Mouse (Mus musculus) embryonic facial prominence, embryonic 14.5 days (tissue): Measurements from ENCODE around the gene Bend7. TPM values are rescaled to one million over a fixed set of nuclear protein-coding genes. Genes with fewer than 3 reads are reported as not detected.

Experiments
- ATAC-seq: fragments of 200-750 bp; cut with Nextera tagmentation; 2 replicates; pipeline ENCODE4 v1.8.0; 2017; ENCODE audit warnings: low read depth, moderate number of reproducible peaks, moderate TSS enrichment
- DNase-seq: peaks from one replicate; pipeline ENCODE4 v3.0.0-alpha.2; 2015; ENCODE audit warnings: low spot score
- H3K27ac ChIP-seq: fragments of 300-500 bp; sonication (generic); replicated peaks from 2 replicates; pipeline ENCODE4 v1.5.1; 2014; ENCODE audit warnings: low read depth, mild to moderate bottlenecking, low read length, moderate library complexity
- H3K27me3 ChIP-seq: fragments of 300-500 bp; sonication (generic); replicated peaks from 2 replicates; pipeline ENCODE4 v1.6.1; 2014; ENCODE audit warnings: low read length; ENCODE audit not compliant: control insufficient read depth, insufficient read depth
- H3K36me3 ChIP-seq: fragments of 300-500 bp; sonication (generic); 2 replicates; pipeline ENCODE4 v1.6.1; 2014; ENCODE audit warnings: low read length, mixed read lengths; ENCODE audit not compliant: control insufficient read depth, insufficient read depth
- H3K4me1 ChIP-seq: fragments of 300-500 bp; sonication (generic); 2 replicates; pipeline ENCODE4 v1.6.1; 2014; ENCODE audit warnings: antibody characterized with exemption, low read length; ENCODE audit not compliant: control insufficient read depth, insufficient read depth
- H3K4me2 ChIP-seq: fragments of 300-500 bp; sonication (generic); 2 replicates; pipeline ENCODE4 v1.6.1; 2014; ENCODE audit warnings: low read depth, mild to moderate bottlenecking, low read length, moderate library complexity, mixed read lengths
- H3K4me3 ChIP-seq: fragments of 300-500 bp; sonication (generic); 2 replicates; pipeline ENCODE4 v1.5.1; 2014; ENCODE audit warnings: low read depth, mild to moderate bottlenecking, low read length
- H3K9ac ChIP-seq: fragments of 300-500 bp; sonication (generic); 2 replicates; pipeline ENCODE4 v1.6.1; 2014; ENCODE audit warnings: low read depth, mild to moderate bottlenecking, low read length, moderate library complexity, mixed read lengths
- H3K9me3 ChIP-seq: fragments of 300-500 bp; sonication (generic); 2 replicates; pipeline ENCODE4 v1.6.1; 2016; ENCODE audit warnings: low read length; ENCODE audit not compliant: control insufficient read depth
- WGBS: fragments of 180-500 bp; shearing (Covaris S2); extraction: QIAGEN DNeasy Blood & Tissue Kit; methylation state at CpG from one replicate; pipeline ENCODE4 v1.1.7; 2014; 5-methylcytosine and 5-hydroxymethylcytosine counted together
- polyA plus RNA-seq: library from polyadenylated mRNA; unstranded; fragments of >200 nt; fragmentation: Nextera tagmentation; extraction: Ambion mirVana; gene quantifications from 2 replicates; pipeline ENCODE4 v1.2.1, GENCODE M21; 2014

Gene Bend7
- polyA plus RNA-seq, 1 experiment from 2014 or later, result 2.0 TPM

DNA sequence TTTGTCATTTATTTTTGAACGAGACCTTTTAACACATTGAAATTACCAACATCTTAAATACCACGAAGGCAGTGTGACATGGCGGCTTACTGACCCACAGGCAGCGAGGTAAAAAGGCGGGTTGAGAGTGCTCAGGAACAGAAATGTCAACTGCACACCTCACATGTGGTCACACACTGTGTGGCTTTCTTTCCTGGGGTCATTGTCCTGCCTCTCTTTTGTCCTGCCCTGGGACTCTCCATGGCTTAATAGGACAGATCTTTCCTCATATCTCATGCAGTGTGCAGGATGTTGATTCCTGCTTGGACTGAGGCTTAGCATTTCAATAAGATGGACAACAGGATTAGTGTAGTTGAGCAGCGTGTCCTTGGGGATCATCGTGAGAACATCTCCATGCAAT lies 69.6 kb downstream of the Bend7 start:
- no peaks in the 10 kb centered on the region for H3K9me3 ChIP-seq
- ATAC-seq (no peak), DNase-seq (no peak)
- H3K36me3 ChIP-seq, result no peaks in the 10 kb centered on the region
- 85% methylated on average over 7 of the region's 7 CpGs for whole genome bisulfite sequencing
- no peaks in the 10 kb centered on the region for H3K27me3 ChIP-seq
- no peak overlapping the region for H3K27ac ChIP-seq
- H3K4me2 ChIP-seq, result no peak overlapping the region
- H3K4me1 ChIP-seq, result no peaks in the 10 kb centered on the region; the same call in 1 of the 2 replicates
- no peak overlapping the region for H3K4me3 ChIP-seq
- H3K9ac ChIP-seq, result no peak overlapping the region

DNA sequence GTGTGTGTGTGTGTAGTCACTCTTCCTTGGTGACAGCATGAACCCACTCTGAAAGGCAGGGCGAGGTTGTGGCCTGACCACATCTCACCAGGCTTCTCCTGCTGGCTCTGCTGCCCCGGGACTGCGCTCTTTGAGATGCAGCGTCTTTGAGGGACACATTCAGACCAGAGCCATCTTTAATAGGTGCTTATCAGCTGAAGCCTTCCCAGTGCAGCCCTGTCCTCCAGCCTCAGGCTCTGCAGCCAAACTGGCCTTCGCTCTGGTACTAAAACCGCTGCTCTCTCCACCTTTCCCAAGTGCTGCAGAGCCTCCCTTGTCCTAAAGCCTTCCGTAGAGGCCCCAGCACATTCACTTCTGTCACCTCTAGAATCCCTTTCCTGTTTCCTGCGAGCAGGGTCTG lies 74.0 kb downstream of the Bend7 start:
- Histone ChIP-seq H3K27ac (no peak overlapping the region), H3K36me3 (no peaks in the 10 kb centered on the region), H3K9ac (no peak overlapping the region), H3K4me2 (no peak overlapping the region), H3K27me3 (no peaks in the 10 kb centered on the region), H3K4me3 (no peak overlapping the region), H3K9me3 (no peaks in the 10 kb centered on the region), H3K4me1 (no peaks in the 10 kb centered on the region)
- DNase-seq, result no peak
- ATAC-seq, result no peak
- WGBS, result 68% methylated on average over 7 of the region's 8 CpGs

GRCm38 (mm10) chr2:4792554-4792953 lies 74.9 kb downstream of the Bend7 start:
- ATAC-seq, result no peak
- no peaks in the 10 kb centered on the region for H3K27me3 ChIP-seq
- no peak overlapping the region for H3K4me2 ChIP-seq
- H3K27ac ChIP-seq, result no peak overlapping the region
- 94% methylated on average over 4 of the region's 4 CpGs for WGBS
- no peak overlapping the region for H3K9ac ChIP-seq
- H3K4me3 ChIP-seq, result no peak overlapping the region
- H3K9me3 ChIP-seq, result no peaks in the 10 kb centered on the region
- H3K36me3 ChIP-seq, result no peaks in the 10 kb centered on the region
- no peak for DNase-seq
- H3K4me1 ChIP-seq, result no peaks in the 10 kb centered on the region

- no peak overlapping the region for H3K27ac ChIP-seq
- 47% methylated on average over 18 of the region's 18 CpGs for WGBS
- peak overlapping the region; percentile 24; the same call in 1 of the 2 replicates for H3K4me2 ChIP-seq
- no peaks in the 10 kb centered on the region for H3K4me1 ChIP-seq
- no peak overlapping the region for H3K9ac ChIP-seq
- H3K4me3 ChIP-seq, result no peak overlapping the region
- ATAC-seq, result no peak
- no peaks in the 10 kb centered on the region for H3K9me3 ChIP-seq
- no peak for DNase-seq
- no peaks in the 10 kb centered on the region for H3K36me3 ChIP-seq
- H3K27me3 ChIP-seq, result no peaks in the 10 kb centered on the region
Measured at GRCm38 (mm10) chr2:4802395-4803176, 85.0 kb downstream of the Bend7 start.

- Histone ChIP-seq H3K4me2 (no peak overlapping the region), H3K36me3 (no peaks in the 10 kb centered on the region), H3K9me3 (no peaks in the 10 kb centered on the region), H3K4me1 (no peaks in the 10 kb centered on the region), H3K27me3 (no peaks in the 10 kb centered on the region), H3K27ac (no peak overlapping the region), H3K9ac (no peak overlapping the region), H3K4me3 (no peak overlapping the region)
- WGBS, result 48% methylated on average over 5 of the region's 5 CpGs
- no peak for ATAC-seq
- no peak for DNase-seq
Measured at GRCm38 (mm10) chr2:4816308-4816707, 98.7 kb downstream of the Bend7 start.

DNA sequence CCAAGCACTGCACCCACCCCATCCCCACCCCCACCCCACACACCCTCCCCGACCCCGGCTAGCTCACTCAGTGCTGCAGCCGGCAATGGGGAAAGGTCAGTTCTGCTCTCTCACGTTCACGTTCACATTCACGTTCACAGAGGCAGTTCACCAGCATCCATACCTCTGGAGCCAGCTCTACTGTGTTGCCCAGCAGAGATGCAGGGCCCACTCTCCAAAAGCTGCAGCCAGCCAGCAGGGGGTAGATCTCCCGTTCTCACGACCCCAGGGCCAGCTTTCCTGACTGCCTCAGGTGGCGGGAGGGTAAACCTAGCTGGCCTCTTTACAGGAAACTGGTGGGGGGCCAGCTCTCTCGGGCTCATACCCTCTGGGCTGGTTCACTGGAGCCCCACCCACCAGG lies 100.0 kb downstream of the Bend7 start:
- no peaks in the 10 kb centered on the region for H3K27me3 ChIP-seq
- no peak overlapping the region for H3K27ac ChIP-seq
- H3K4me1 ChIP-seq, result no peaks in the 10 kb centered on the region
- 1% methylated on average over 10 of the region's 10 CpGs for WGBS
- H3K9me3 ChIP-seq, result no peaks in the 10 kb centered on the region
- peak overlapping the region; percentile 37; the same call in 1 of the 2 replicates for H3K9ac ChIP-seq
- H3K4me2 ChIP-seq, result peak overlapping the region; percentile 29; the same call in 1 of the 2 replicates
- no peaks in the 10 kb centered on the region for H3K36me3 ChIP-seq
- ATAC-seq (peak; percentile 50; the same call in 1 of the 2 replicates), DNase-seq (no peak)
- H3K4me3 ChIP-seq, result no peak overlapping the region

DNA sequence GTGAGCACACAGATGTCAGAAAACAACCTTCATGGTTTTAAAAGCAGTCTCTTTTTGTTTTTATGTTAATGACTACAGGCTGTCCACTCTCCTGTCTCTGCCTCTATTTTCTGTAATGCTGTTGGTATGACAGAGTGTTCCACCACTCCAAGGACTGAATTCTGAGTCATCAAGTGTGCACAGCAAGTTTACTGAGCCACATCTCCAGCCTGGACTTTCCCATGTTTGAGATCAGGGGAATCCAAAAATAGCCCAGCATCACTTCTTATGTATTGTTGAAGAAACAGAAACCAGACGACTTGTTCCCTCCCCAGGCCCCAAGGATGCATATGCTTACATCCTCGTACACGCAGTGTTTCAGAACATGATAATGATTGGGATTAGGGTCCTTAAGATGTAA lies 102.6 kb downstream of the Bend7 start:
- 65% methylated on average over 3 of the region's 3 CpGs for WGBS
- Histone ChIP-seq H3K36me3 (no peaks in the 10 kb centered on the region), H3K9ac (no peak overlapping the region), H3K4me1 (no peaks in the 10 kb centered on the region), H3K4me2 (no peak overlapping the region), H3K4me3 (no peak overlapping the region), H3K27ac (no peak overlapping the region), H3K27me3 (no peaks in the 10 kb centered on the region), H3K9me3 (no peaks in the 10 kb centered on the region)
- DNase-seq, result no peak
- no peak for ATAC-seq

DNA sequence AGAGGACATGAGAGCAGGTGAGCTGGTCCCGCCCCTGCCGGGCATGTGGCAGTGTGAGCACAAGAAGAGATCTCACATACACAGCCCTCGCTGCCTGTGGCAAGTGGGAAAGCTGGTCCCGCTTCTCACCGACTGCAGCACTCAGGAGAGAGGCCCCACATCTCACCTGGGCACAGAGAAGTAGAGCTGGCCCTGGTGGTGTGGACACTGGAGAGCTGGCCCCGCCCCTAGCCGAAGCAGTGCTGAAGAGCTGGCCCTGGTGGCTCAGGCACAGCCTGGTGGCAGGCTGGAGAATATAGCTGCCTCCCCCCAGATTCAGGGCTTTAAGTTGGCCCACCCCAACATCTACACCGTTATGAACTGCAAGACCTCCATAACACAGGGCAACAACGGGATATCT lies 106.4 kb downstream of the Bend7 start:
- H3K4me2 ChIP-seq, result no peak overlapping the region
- H3K4me1 ChIP-seq, result no peaks in the 10 kb centered on the region
- H3K27me3 ChIP-seq, result no peaks in the 10 kb centered on the region
- H3K9ac ChIP-seq, result no peak overlapping the region
- H3K9me3 ChIP-seq, result no peaks in the 10 kb centered on the region
- ATAC-seq, result no peak; the same call in 1 of the 2 replicates
- 59% methylated on average over 9 of the region's 9 CpGs for WGBS
- no peak overlapping the region for H3K4me3 ChIP-seq
- H3K27ac ChIP-seq, result no peak overlapping the region
- DNase-seq, result no peak
- no peaks in the 10 kb centered on the region for H3K36me3 ChIP-seq

DNA sequence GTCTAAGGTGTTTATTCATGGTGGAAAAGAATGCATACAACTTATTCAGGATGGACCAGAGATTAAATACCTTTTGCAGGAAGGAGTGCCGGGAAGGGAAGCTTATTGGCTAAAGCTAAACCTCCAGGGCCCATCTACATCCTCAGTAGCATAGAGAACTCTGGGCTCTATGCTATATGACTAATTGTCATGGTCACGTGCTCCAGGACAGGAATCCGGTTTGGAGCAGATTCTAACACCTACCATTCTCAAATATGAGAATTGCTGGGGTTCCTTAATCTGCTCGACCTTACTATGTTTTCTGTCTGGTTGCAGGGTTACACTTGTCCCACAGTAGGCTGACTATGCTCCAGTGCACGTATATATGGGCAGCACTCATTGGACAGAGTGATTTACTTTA lies 110.4 kb downstream of the Bend7 start:
- no peaks in the 10 kb centered on the region for H3K27me3 ChIP-seq
- no peak for ATAC-seq
- no peaks in the 10 kb centered on the region for H3K9me3 ChIP-seq
- H3K36me3 ChIP-seq, result no peaks in the 10 kb centered on the region
- 68% methylated on average over 5 of the region's 5 CpGs for WGBS
- no peaks in the 10 kb centered on the region for H3K4me1 ChIP-seq
- H3K27ac ChIP-seq, result no peak overlapping the region
- no peak overlapping the region for H3K9ac ChIP-seq
- H3K4me3 ChIP-seq, result no peak overlapping the region
- H3K4me2 ChIP-seq, result no peak overlapping the region
- no peak for DNase-seq
